Mouse (Mus musculus) stomach, embryonic 16.5 days (tissue): Measurements from ENCODE around the gene Akt2. TPM values are rescaled to one million over a fixed set of nuclear protein-coding genes. Genes with fewer than 3 reads are reported as not detected.
A peak's percentile ranks its signal among the peaks of the same experiment; 100 is the strongest.

Source experiments
- ATAC-seq: fragments of 200-750 bp; cut with Nextera tagmentation; 2 replicates; pipeline ENCODE4 v1.8.0; 2017; ENCODE audit warnings: moderate number of reproducible peaks, moderate TSS enrichment; ENCODE audit not compliant: insufficient read depth, low FRiP score
- H3K27ac ChIP-seq: fragments of 300-500 bp; sonication (generic); 2 replicates; pipeline ENCODE4 v1.5.1; 2014; ENCODE audit warnings: low read length
- H3K27me3 ChIP-seq: fragments of 300-500 bp; sonication (generic); 2 replicates; pipeline ENCODE4 v1.6.1; 2014; ENCODE audit warnings: low read length, control low read depth, mixed read lengths; ENCODE audit not compliant: control insufficient read depth, insufficient read depth
- H3K36me3 ChIP-seq: fragments of 300-500 bp; sonication (generic); 2 replicates; pipeline ENCODE4 v1.6.1; 2014; ENCODE audit warnings: low read length; ENCODE audit not compliant: control insufficient read depth, insufficient read depth
- H3K4me1 ChIP-seq: fragments of 300-500 bp; sonication (generic); 2 replicates; pipeline ENCODE4 v1.6.1; 2014; ENCODE audit warnings: low read length, control low read depth, mixed read lengths; ENCODE audit not compliant: control insufficient read depth, insufficient read depth
- H3K4me2 ChIP-seq: fragments of 300-500 bp; sonication (generic); 2 replicates; pipeline ENCODE4 v1.6.1; 2014; ENCODE audit warnings: low read depth, low read length, mixed read lengths
- H3K4me3 ChIP-seq: fragments of 300-500 bp; sonication (generic); replicated peaks from 2 replicates; pipeline ENCODE4 v1.5.1; 2014; ENCODE audit warnings: mild to moderate bottlenecking, low read length
- H3K9ac ChIP-seq: fragments of 300-500 bp; sonication (generic); 2 replicates; pipeline ENCODE4 v1.6.1; 2014; ENCODE audit warnings: low read length
- H3K9me3 ChIP-seq: fragments of 300-500 bp; sonication (generic); replicated peaks from 2 replicates; pipeline ENCODE4 v1.6.1; 2016; ENCODE audit warnings: low read length, control low read depth; ENCODE audit not compliant: control insufficient read depth
- WGBS: fragments of 180-500 bp; shearing (Covaris S2); extraction: QIAGEN DNeasy Blood & Tissue Kit; methylation state at CpG from one replicate; pipeline ENCODE4 v1.1.7; 2014; 5-methylcytosine and 5-hydroxymethylcytosine counted together
- polyA plus RNA-seq: library from polyadenylated mRNA; unstranded; fragments of >200 nt; fragmentation: Nextera tagmentation; extraction: Ambion mirVana; gene quantifications from 2 replicates; pipeline ENCODE4 v1.2.1, GENCODE M21; 2015

The Akt2 gene
- polyA plus RNA-seq, 1 experiment from 2014 or later: 84.6 TPM

DNA sequence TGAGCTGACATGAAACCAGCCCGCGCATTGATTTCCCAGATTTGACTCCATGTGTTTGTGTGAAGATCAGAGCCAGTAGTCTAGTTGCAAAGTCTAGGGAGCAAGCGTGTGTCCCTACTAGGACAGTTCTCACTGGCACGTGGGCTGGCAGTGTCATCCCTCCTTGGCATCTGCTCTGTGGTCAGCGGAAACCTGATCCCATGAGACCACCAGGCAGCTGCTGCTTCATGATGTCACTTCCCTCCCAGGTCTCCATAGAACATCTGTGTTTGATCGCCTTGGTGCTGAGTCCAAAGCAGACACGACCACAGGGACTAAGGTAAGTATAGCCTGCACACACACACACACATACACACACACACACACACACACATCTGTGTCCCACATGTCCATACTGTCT is 12.9 kb upstream of the Akt2 start:
- H3K27ac ChIP-seq: no peak overlapping the region
- H3K4me3 ChIP-seq: no peak overlapping the region
- WGBS: 84% methylated on average over 7 of the region's 7 CpGs
- H3K36me3 ChIP-seq: no peaks in the 10 kb centered on the region; the same call in none of the 2 replicates
- H3K4me1 ChIP-seq: no peaks in the 10 kb centered on the region
- H3K9me3 ChIP-seq: no peaks in the 10 kb centered on the region
- H3K4me2 ChIP-seq: no peak overlapping the region
- H3K27me3 ChIP-seq: no peaks in the 10 kb centered on the region
- ATAC-seq: no peak
- H3K9ac ChIP-seq: no peak overlapping the region

DNA sequence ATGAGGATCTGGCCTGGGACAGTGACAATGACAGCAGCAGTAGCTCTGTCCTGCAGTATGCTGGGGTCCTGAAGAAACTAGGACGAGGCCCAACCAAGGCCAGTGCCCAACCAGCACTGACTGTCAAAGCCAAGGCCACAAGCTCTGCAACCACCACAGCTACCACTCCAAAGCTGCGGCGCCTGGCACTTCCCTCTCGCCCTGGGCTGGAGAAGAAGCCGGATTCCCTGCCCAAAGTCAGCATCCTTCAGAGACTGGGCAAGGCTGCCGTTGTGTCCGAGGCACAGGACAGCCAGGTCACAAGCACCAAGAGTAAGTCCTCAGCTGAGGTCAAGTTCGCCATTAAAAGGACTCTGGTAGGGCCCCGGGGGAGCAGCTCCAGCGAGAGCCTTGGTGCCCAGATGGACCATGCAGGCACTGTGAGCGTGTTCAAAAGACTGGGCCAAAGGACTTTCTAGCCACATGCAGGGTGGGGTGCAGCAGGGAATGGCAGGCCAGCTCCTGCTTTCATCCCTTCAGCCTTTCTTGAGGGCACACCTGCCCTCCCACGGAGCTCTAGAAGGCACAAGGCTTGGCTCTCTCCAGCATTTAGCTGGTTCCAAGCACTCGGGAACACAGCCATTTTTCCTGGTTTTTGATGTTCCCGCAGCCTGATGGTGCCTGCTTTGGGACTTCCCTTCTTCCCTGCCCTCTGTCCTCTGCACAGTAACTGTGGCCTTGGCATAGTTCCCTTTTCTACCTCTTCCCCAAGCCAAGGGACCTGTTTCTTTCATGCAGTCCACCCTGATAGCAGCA is 10.8 kb upstream of the Akt2 start:
- no peaks in the 10 kb centered on the region for H3K9me3 ChIP-seq
- H3K27me3 ChIP-seq: no peaks in the 10 kb centered on the region
- ATAC-seq: no peak
- no peak overlapping the region for H3K4me2 ChIP-seq
- no peaks in the 10 kb centered on the region for H3K4me1 ChIP-seq
- no peak overlapping the region for H3K27ac ChIP-seq
- H3K9ac ChIP-seq: no peak overlapping the region
- peaks cover 4% of the 10 kb centered on the region for H3K36me3 ChIP-seq
- no peak overlapping the region for H3K4me3 ChIP-seq
- 91% methylated on average over 14 of the region's 14 CpGs for WGBS

DNA sequence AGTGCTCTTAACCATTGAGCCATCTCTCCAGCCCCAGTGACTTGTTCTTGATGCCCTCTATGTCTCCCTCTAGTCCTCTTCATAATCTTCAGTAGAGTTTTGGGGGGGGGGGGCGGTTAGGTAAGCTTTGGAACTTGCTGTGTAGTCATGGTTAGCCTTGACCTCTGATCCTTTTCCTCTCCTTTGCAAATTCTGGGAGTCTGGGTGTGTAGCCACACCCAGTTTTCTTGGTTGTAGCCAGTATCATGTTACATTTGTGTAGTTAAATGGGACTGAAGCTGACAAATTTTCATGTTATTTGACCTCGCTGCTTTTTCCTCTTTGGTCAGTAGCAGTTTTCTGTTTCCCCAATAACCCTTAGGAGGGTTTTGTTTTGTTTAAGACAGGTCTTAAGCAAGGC is 4.5 kb upstream of the Akt2 start:
- H3K9me3 ChIP-seq: no peaks in the 10 kb centered on the region
- H3K4me1 ChIP-seq: no peaks in the 10 kb centered on the region
- ATAC-seq: no peak
- WGBS: 62% methylated on average over 2 of the region's 2 CpGs
- H3K27ac ChIP-seq: no peak overlapping the region
- no peak overlapping the region for H3K4me2 ChIP-seq
- no peaks in the 10 kb centered on the region for H3K27me3 ChIP-seq
- no peak overlapping the region for H3K4me3 ChIP-seq
- 0 out of 2 replicates have a peak, but pooled peaks cover 4% of the 10 kb centered on the region for H3K36me3 ChIP-seq
- H3K9ac ChIP-seq: no peak overlapping the region

GRCm38 (mm10) chr7:27587741-27588140 is 3.6 kb upstream of the Akt2 start:
- Histone ChIP-seq H3K9me3 (no peaks in the 10 kb centered on the region), H3K27me3 (no peaks in the 10 kb centered on the region), H3K4me3 (no peak overlapping the region), H3K4me2 (no peak overlapping the region), H3K9ac (no peak overlapping the region), H3K4me1 (peaks cover 5% of the 10 kb centered on the region), H3K36me3 (0 out of 2 replicates have a peak, but pooled peaks cover 4% of the 10 kb centered on the region), H3K27ac (no peak overlapping the region)
- WGBS: 73% methylated on average over 2 of the region's 2 CpGs
- no peak for ATAC-seq

- H3K4me3 ChIP-seq: no peak overlapping the region
- no peaks in the 10 kb centered on the region for H3K9me3 ChIP-seq
- WGBS: 92% methylated on average over 4 of the region's 4 CpGs
- no peaks in the 10 kb centered on the region for H3K36me3 ChIP-seq
- H3K4me1 ChIP-seq: peaks cover 15% of the 10 kb centered on the region
- no peak overlapping the region for H3K9ac ChIP-seq
- no peak overlapping the region for H3K4me2 ChIP-seq
- no peaks in the 10 kb centered on the region for H3K27me3 ChIP-seq
- H3K27ac ChIP-seq: no peak overlapping the region
- no peak for ATAC-seq
Measured at GRCm38 (mm10) chr7:27590088-27590487, 1.3 kb upstream of the Akt2 start.

- Histone ChIP-seq H3K4me3 (peak overlapping the region; percentile 86), H3K9ac (peak overlapping the region; percentile 55), H3K36me3 (no peaks in the 10 kb centered on the region), H3K4me2 (peak overlapping the region; percentile 58), H3K27me3 (no peaks in the 10 kb centered on the region), H3K4me1 (peaks cover 15% of the 10 kb centered on the region), H3K27ac (peak overlapping the region; percentile 99), H3K9me3 (no peaks in the 10 kb centered on the region)
- WGBS: 54% methylated on average over 4 of the region's 4 CpGs
- ATAC-seq: no peak
Measured at GRCm38 (mm10) chr7:27590566-27591213, 662 bp upstream of the Akt2 start.

DNA sequence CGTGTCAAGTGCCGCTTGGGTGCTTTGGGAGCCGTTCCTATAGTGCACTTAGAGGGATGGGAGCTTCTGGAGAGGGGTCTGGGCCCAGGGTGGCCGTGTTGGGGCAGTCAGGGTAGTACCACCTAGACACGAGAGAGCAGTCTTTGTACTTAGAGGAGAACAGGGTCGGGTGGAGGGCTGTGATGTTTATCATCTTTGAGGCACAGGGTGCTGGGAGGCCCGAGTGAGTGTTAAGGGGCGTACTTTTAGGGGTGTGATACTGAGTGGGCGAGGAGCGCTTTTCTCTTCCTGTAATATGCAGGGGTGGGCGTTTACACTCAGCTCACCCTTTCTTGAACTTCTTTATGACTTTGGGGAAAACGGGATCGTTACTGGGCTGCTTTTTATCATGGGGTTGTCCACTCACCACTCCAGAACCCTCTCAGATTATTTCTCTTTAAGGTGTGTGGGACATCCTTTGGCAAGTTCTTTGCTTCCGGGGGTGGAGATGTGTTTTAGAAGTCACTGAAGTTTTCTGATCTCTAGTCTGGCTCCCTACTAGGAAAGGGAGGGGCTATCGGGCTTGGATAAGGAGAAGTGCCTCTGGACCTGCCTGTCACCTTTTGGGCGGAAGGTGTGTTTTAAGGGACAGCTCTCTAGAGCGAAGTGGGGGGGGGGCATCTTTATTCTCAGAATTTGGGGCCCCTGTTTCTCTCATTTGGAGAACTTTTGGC is 1.0 kb downstream of the Akt2 start:
- H3K9ac ChIP-seq: peak overlapping the region; percentile 97
- H3K4me1 ChIP-seq: peaks cover 29% of the 10 kb centered on the region
- 0 out of 2 replicates have a peak, but pooled peaks cover 3% of the 10 kb centered on the region for H3K9me3 ChIP-seq
- peak overlapping the region; percentile 73 for H3K4me2 ChIP-seq
- under 1% methylated on average over 17 of the region's 17 CpGs for WGBS
- H3K4me3 ChIP-seq: peak overlapping the region; percentile 86
- H3K27me3 ChIP-seq: no peaks in the 10 kb centered on the region
- H3K27ac ChIP-seq: peak overlapping the region; percentile 99
- no peaks in the 10 kb centered on the region for H3K36me3 ChIP-seq
- peak; percentile 33 for ATAC-seq

DNA sequence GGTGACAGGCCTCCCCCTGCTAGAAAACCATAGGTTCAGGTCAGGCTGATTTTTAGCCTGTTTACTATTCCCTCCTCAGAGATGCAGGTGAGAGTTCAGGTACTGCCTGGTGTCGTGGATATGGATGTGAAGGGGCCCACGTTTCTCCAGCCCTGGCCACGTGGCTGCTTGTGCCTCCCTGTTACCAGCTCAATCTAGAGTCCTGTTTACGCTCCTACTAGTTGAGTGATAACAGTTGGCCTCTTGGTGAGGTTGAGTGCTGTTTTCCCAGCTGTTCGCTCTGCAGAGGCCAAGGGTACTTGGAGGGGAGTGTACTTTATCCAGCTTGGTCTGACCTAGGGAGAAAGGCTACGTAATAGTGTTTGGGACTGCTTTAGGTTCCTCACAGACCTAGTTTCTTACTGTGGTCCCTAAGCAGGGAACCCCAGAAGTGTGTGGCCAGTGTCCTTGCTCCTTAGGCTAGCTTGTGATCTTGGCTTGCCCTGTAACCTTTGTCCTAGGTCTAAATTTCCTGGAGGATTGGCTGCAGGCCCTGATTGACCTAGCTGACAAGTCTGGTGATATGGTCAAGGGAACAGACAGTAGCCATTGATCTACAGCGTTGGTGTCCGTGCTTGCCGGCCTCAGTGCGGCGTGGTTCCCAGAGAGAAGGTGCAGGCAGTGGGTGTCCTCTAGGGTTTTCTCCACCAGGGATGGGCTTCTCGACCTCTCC is 1.7 kb downstream of the Akt2 start:
- Histone ChIP-seq H3K4me3 (peak overlapping the region; percentile 86), H3K4me2 (peak overlapping the region; percentile 73), H3K36me3 (no peaks in the 10 kb centered on the region), H3K4me1 (peaks cover 36% of the 10 kb centered on the region), H3K27me3 (no peaks in the 10 kb centered on the region), H3K27ac (peak overlapping the region; percentile 99), H3K9ac (peak overlapping the region; percentile 97), H3K9me3 (0 out of 2 replicates have a peak, but pooled peaks cover 3% of the 10 kb centered on the region)
- 46% methylated on average over 12 of the region's 12 CpGs for WGBS
- ATAC-seq: peak; percentile 15
